Mouse (Mus musculus) heart, embryonic 14.5 days (tissue): ENCODE results near the gene Yipf4. TPM values are rescaled to one million over a fixed set of nuclear protein-coding genes. Genes with fewer than 3 reads are reported as not detected.
A peak's percentile ranks its signal among the peaks of the same experiment; 100 is the strongest.

Source experiments
- ATAC-seq: fragments of 200-750 bp; cut with Nextera tagmentation; 2 replicates; pipeline ENCODE4 v1.8.0; 2017; ENCODE audit warnings: low read depth, moderate TSS enrichment; ENCODE audit not compliant: insufficient number of reproducible peaks, insufficient read depth, low FRiP score
- H3K27ac ChIP-seq, 2 experiments: fragments of 200-500 bp in 1 of 2; fragments of 300-500 bp in 1 of 2; sonication (generic) in 1 of 2; replicated peaks in 1 of 2; 2 replicates each; pipeline ENCODE4 v1.5.1; 2012 to 2014; ENCODE audit warnings: low read depth in 2 of 2, low read length in 2 of 2, control low read depth in 1 of 2, mild to moderate bottlenecking in 1 of 2, mixed read lengths in 1 of 2; ENCODE audit not compliant: control insufficient read depth in 1 of 2, insufficient read depth in 1 of 2
- H3K27me3 ChIP-seq: fragments of 300-500 bp; sonication (generic); 2 replicates; pipeline ENCODE4 v1.6.1; 2014; ENCODE audit warnings: mild to moderate bottlenecking, low read length, control low read depth; ENCODE audit not compliant: control insufficient read depth, insufficient read depth
- H3K36me3 ChIP-seq: fragments of 300-500 bp; sonication (generic); 2 replicates; pipeline ENCODE4 v1.6.1; 2014; ENCODE audit warnings: mild to moderate bottlenecking, control low read depth, low read length, mixed read lengths; ENCODE audit not compliant: control insufficient read depth, insufficient read depth
- H3K4me1 ChIP-seq, 2 experiments: fragments of 200-500 bp in 1 of 2; fragments of 300-500 bp in 1 of 2; sonication (generic) in 1 of 2; 2 replicates each; pipeline ENCODE4 v1.6.1; 2012 to 2014; ENCODE audit warnings: low read length in 2 of 2, control low read depth in 1 of 2, mixed read lengths in 1 of 2; ENCODE audit not compliant: control insufficient read depth in 2 of 2, insufficient read depth in 2 of 2
- H3K4me2 ChIP-seq: fragments of 300-500 bp; sonication (generic); 2 replicates; pipeline ENCODE4 v1.6.1; 2014; ENCODE audit warnings: mild to moderate bottlenecking, low read length
- H3K4me3 ChIP-seq, 2 experiments: fragments of 200-500 bp in 1 of 2; fragments of 300-500 bp in 1 of 2; sonication (generic) in 1 of 2; 2 replicates each; pipeline ENCODE4 v1.5.1; 2012 to 2014; ENCODE audit warnings: low read length in 2 of 2, mild to moderate bottlenecking in 2 of 2, control low read depth in 1 of 2, low read depth in 1 of 2, moderate library complexity in 1 of 2; ENCODE audit not compliant: control insufficient read depth in 1 of 2, insufficient read depth in 1 of 2
- H3K9ac ChIP-seq: fragments of 300-500 bp; sonication (generic); 2 replicates; pipeline ENCODE4 v1.6.1; 2014; ENCODE audit warnings: mild to moderate bottlenecking, low read length
- H3K9me3 ChIP-seq: fragments of 300-500 bp; sonication (generic); 2 replicates; pipeline ENCODE4 v1.6.1; 2016; ENCODE audit warnings: low read length, control low read depth; ENCODE audit not compliant: control insufficient read depth
- WGBS: fragments of 180-500 bp; shearing (Covaris S2); extraction: QIAGEN DNeasy Blood & Tissue Kit; methylation state at CpG from one replicate; pipeline ENCODE4 v1.1.7; 2014; 5-methylcytosine and 5-hydroxymethylcytosine counted together
- polyA plus RNA-seq: library from polyadenylated mRNA; unstranded; fragments of >200 nt; fragmentation: Nextera tagmentation; extraction: Ambion mirVana; gene quantifications from 2 replicates; pipeline ENCODE4 v1.2.1, GENCODE M21; 2014

The Yipf4 gene
- polyA plus RNA-seq, 1 experiment from 2014 or later: 70.1 TPM

DNA sequence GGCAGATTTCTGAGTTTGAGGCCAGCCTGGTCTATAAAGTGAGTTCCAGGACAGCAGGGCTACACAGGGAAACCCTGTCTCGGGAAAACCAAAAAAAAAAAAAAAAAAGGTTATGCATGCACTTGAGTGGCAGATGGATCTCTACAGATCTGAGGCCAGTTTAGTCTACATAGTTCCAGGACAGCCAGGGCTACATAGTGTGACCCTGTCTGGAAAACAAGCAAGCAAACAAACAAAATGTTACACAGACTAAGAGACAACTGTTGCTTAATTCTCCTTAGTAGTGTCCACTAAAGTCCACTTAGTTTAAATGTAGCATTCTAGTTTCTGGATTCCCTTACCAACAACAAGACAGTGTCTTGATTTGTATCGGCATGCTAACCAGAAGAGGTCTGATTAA, 36.8 kb downstream of the Yipf4 start:
- no peaks in the 10 kb centered on the region for H3K27me3 ChIP-seq
- H3K4me3 ChIP-seq: no peak overlapping the region
- no peak overlapping the region for H3K4me2 ChIP-seq
- WGBS: 97% methylated on average over 2 of the region's 2 CpGs
- no peaks in the 10 kb centered on the region for H3K9me3 ChIP-seq
- H3K4me1 ChIP-seq: peaks cover 0 to 25% of the 10 kb centered on the region in 2 experiments; a peak in 2 of 4 replicates
- ATAC-seq: no peak
- H3K9ac ChIP-seq: no peak overlapping the region
- no peaks in the 10 kb centered on the region for H3K36me3 ChIP-seq
- no peak overlapping the region for H3K27ac ChIP-seq

DNA sequence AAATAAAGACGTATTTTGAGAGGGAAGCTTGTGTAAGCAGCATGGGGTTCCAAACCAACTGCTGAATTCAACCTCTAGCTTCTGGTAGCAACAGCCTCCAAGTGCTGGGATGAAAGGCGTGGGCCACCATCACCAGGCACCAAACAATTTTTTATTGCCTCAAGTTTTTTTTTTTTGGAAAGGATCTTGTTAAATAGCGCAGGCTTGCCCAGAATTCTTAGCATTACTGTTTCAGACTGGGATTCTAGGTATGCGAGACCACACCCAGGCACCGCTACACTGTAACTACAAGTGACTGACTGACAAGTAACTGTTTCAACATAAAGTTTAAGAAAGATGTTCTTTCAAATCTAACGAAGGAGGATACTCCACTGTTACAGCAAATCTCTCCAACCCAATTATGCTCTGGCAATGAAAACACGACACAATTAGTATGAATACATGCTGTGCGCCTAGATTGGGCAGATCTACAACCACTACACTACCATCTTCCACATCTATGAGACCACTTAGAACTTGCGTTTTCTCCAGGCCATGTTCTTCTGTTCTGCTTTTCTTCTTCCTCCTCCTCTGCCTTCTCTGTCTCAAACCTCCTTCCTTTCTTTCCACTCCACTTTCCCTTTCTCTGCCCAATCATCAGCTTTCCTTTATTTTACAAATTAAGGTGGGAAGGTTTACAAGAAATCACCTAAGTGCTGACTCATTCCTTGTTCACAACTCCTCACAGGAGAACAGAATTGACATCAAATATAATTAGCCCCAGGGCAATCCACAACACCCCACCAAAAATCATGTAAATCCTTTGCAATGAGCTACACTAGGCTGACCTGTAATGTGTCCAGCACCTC, 37.7 kb downstream of the Yipf4 start:
- no peak for ATAC-seq
- Histone ChIP-seq H3K9ac (peak overlapping the region; percentile 78), H3K4me2 (peak overlapping the region; percentile 65), H3K27ac (peak overlapping the region; percentile 98), H3K4me3 (peak overlapping the region in 1 of 2 experiments; percentile 43; a peak in 3 of 4 replicates), H3K27me3 (no peaks in the 10 kb centered on the region), H3K36me3 (no peaks in the 10 kb centered on the region), H3K9me3 (no peaks in the 10 kb centered on the region), H3K4me1 (peaks cover 0 to 25% of the 10 kb centered on the region in 2 experiments; a peak in 2 of 4 replicates)
- 86% methylated on average over 9 of the region's 9 CpGs for WGBS

- Histone ChIP-seq H3K4me2 (peak within 1 kb of the TSS; percentile 91), H3K9me3 (no peaks in the 10 kb centered on the region), H3K4me3 (peak within 1 kb of the TSS; percentile 70 to 98), H3K27ac (peak within 1 kb of the TSS; percentile 98 to 99), H3K9ac (peak within 1 kb of the TSS; percentile 98), H3K36me3 (no peaks in the 10 kb centered on the region), H3K4me1 (peaks cover 0 to 29% of the 10 kb centered on the region in 2 experiments; a peak in 2 of 4 replicates), H3K27me3 (no peaks in the 10 kb centered on the region)
- under 1% methylated on average over 69 of the region's 71 CpGs for WGBS
- ATAC-seq: peak; percentile 98
Observed at GRCm38 (mm10) chr17:74527729-74528607, 38.7 kb downstream of the Yipf4 start, which contains the start of gene Birc6. Gene Birc6, plus strand, starts transcription at chr17:74528295.

GRCm38 (mm10) chr17:74528648-74529532, 39.6 kb downstream of the Yipf4 start:
- Histone ChIP-seq H3K4me1 (peaks cover 0 to 29% of the 10 kb centered on the region in 2 experiments; a peak in 2 of 4 replicates), H3K27me3 (no peaks in the 10 kb centered on the region), H3K27ac (peak overlapping the region; percentile 92 to 99), H3K4me3 (peak overlapping the region; percentile 70 to 98), H3K9ac (peak overlapping the region; percentile 98), H3K36me3 (no peaks in the 10 kb centered on the region), H3K9me3 (no peaks in the 10 kb centered on the region), H3K4me2 (peak overlapping the region; percentile 91)
- under 1% methylated on average over 67 of the region's 72 CpGs for WGBS
- peak; percentile 45 for ATAC-seq

GRCm38 (mm10) chr17:74529533-74529824, 40.2 kb downstream of the Yipf4 start:
- Histone ChIP-seq H3K9ac (peak overlapping the region; percentile 98), H3K4me3 (peak overlapping the region; percentile 70 to 98; a peak in 3 of 4 replicates), H3K27ac (peak overlapping the region; percentile 55 to 99; a peak in 2 of 4 replicates), H3K4me1 (peaks cover 0 to 29% of the 10 kb centered on the region in 2 experiments; a peak in 2 of 4 replicates), H3K4me2 (peak overlapping the region; percentile 91), H3K36me3 (no peaks in the 10 kb centered on the region), H3K27me3 (no peaks in the 10 kb centered on the region), H3K9me3 (no peaks in the 10 kb centered on the region)
- ATAC-seq: no peak
- WGBS: 7% methylated on average over 3 of the region's 3 CpGs

DNA sequence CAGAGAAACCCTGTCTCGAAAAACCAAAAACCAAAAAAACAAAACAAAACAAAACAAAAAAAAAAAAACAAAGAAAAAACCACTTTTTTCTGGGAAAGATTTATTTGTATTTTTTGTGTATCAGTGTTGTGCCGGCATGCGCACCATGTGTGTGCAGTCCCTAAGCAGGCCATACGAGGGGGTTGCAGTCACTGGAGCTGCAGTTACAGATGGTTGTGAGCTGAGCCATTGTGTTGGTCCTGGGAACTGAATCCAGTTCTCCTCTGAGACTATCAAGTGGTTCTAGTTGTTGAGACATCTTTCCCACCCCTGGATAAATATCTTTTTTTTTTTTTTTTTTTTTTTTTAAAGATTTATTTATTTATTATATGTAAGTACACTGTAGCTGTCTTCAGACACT, 45.7 kb downstream of the Yipf4 start:
- 92% methylated on average over 4 of the region's 4 CpGs for WGBS
- Histone ChIP-seq H3K9me3 (no peaks in the 10 kb centered on the region), H3K4me3 (no peak overlapping the region), H3K9ac (no peak overlapping the region), H3K4me1 (peaks cover 0 to 14% of the 10 kb centered on the region in 2 experiments; a peak in 2 of 4 replicates), H3K27me3 (no peaks in the 10 kb centered on the region), H3K36me3 (no peaks in the 10 kb centered on the region), H3K4me2 (no peak overlapping the region), H3K27ac (no peak overlapping the region)
- no peak for ATAC-seq

GRCm38 (mm10) chr17:74537526-74537925, 48.2 kb downstream of the Yipf4 start:
- Histone ChIP-seq H3K36me3 (no peaks in the 10 kb centered on the region), H3K9me3 (no peaks in the 10 kb centered on the region), H3K4me3 (no peak overlapping the region), H3K9ac (no peak overlapping the region), H3K27me3 (no peaks in the 10 kb centered on the region), H3K27ac (no peak overlapping the region), H3K4me2 (no peak overlapping the region), H3K4me1 (0 out of 4 replicates have a peak, but pooled peaks cover 0 to 3% of the 10 kb centered on the region in 2 experiments)
- no peak for ATAC-seq
- 53% methylated on average over 1 of the region's 1 CpGs for WGBS
